Mouse (Mus musculus): ENCODE results near the gene Anxa9. TPM values are rescaled to one million over a fixed set of nuclear protein-coding genes. Genes with fewer than 3 reads are reported as not detected.

The Anxa9 gene
- polyA plus RNA-seq, 1 experiment: 1.2 TPM

DNA sequence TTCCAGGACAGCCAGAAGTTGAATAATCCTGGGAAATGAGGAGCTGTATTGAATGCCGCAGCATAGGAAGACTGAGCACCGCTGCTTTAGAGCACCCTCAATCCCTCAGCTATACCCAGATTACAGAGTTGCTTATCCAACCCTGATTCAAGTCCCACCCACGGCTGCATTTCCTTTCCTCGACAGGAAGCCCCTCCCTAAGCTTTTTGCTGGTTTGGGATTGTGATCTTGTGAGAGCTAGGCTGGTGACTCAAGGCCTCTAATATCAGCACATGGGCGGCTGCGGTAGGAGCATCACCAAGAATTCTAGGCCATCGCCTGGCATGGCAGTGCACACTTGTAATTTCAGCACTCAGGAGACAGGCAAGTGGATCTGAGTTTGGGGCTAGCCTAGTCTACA, 20.5 kb downstream of the Anxa9 start:
- Histone ChIP-seq H3K27ac (ENCODE audit: insufficient read depth, low read length) (no peak overlapping the region), H3K27me3 (ENCODE audit: control insufficient read depth, insufficient read depth, low read length) (no peaks in the 10 kb centered on the region), H3K4me1 (ENCODE audit: control insufficient read depth, insufficient read depth, low read length) (peaks cover 19% of the 10 kb centered on the region), H3K4me3 (replicated peaks; ENCODE audit: insufficient read depth, low read depth, low read length) (no peak overlapping the region)
- WGBS: 73% methylated on average over 7 of the region's 7 CpGs
- DNase-seq: peak in 1 of 2 experiments; percentile 5
- TF ChIP-seq CTCF (IDR thresholded peaks at IDR 0.05; ENCODE audit: borderline replicate concordance, insufficient read depth, low read depth, low read length) (no peak), POLR2A (IDR thresholded peaks at IDR 0.05; ENCODE audit: borderline replicate concordance, insufficient read depth, low read length) (no peak)

DNA sequence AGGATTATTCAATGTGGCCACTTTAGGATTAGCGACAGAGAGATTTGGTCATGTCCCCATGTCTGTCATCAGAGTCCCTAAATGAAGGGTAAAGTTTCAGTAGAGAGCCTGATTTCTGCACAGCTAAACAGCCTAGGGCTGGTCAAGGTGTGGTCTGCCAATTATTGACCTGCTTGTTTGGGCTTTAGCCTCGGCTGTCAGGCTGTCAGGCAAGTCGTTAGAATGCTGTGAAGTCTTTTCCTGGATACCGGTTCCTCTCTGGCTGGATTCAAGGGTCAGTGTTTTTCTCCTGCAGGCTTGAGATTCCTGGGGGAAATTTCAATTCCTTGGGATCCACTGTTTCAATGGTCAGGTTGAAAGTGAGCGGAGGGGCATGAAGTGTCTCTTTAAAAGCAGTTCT, 21.0 kb downstream of the Anxa9 start:
- no peak for DNase-seq
- Histone ChIP-seq H3K4me1 (ENCODE audit: control insufficient read depth, insufficient read depth, low read length) (peaks cover 19% of the 10 kb centered on the region), H3K27me3 (ENCODE audit: control insufficient read depth, insufficient read depth, low read length) (no peaks in the 10 kb centered on the region), H3K27ac (ENCODE audit: insufficient read depth, low read length) (no peak overlapping the region), H3K4me3 (replicated peaks; ENCODE audit: insufficient read depth, low read depth, low read length) (peak overlapping the region; percentile 25)
- TF ChIP-seq POLR2A (IDR thresholded peaks at IDR 0.05; ENCODE audit: borderline replicate concordance, insufficient read depth, low read length) (no peak), CTCF (IDR thresholded peaks at IDR 0.05; ENCODE audit: borderline replicate concordance, insufficient read depth, low read depth, low read length) (no peak)
- WGBS: 35% methylated on average over 5 of the region's 5 CpGs

DNA sequence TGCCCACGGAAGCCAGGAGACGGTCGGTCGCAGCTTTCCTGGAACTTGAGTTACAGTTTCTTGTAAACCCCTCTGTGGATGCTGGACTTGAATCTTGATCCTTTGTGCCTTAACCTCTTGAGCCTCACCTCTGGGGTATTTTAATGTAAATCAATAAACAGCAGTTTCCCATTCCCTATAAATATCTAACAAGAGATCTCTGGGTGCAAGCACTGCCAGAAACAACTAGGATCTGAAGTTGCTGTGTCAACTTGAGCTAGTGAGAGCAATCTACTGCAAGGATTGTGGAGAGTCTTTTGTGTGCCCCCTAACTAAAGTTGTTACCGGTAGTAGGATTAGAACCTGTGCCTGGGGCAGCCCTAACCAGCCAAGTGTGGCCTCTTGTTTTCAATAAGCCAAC, 21.6 kb downstream of the Anxa9 start:
- TF ChIP-seq POLR2A (IDR thresholded peaks at IDR 0.05; ENCODE audit: borderline replicate concordance, insufficient read depth, low read length): no peak
- TF ChIP-seq CTCF (IDR thresholded peaks at IDR 0.05; ENCODE audit: borderline replicate concordance, insufficient read depth, low read depth, low read length): no peak
- peaks cover 16% of the 10 kb centered on the region for H3K4me1 ChIP-seq (ENCODE audit: control insufficient read depth, insufficient read depth, low read length)
- DNase-seq: no peak
- WGBS: 54% methylated on average over 5 of the region's 5 CpGs
- no peak overlapping the region for H3K27ac ChIP-seq (ENCODE audit: insufficient read depth, low read length)
- peak overlapping the region; percentile 84 for H3K4me3 ChIP-seq (replicated peaks; ENCODE audit: insufficient read depth, low read depth, low read length)
- no peaks in the 10 kb centered on the region for H3K27me3 ChIP-seq (ENCODE audit: control insufficient read depth, insufficient read depth, low read length)

DNA sequence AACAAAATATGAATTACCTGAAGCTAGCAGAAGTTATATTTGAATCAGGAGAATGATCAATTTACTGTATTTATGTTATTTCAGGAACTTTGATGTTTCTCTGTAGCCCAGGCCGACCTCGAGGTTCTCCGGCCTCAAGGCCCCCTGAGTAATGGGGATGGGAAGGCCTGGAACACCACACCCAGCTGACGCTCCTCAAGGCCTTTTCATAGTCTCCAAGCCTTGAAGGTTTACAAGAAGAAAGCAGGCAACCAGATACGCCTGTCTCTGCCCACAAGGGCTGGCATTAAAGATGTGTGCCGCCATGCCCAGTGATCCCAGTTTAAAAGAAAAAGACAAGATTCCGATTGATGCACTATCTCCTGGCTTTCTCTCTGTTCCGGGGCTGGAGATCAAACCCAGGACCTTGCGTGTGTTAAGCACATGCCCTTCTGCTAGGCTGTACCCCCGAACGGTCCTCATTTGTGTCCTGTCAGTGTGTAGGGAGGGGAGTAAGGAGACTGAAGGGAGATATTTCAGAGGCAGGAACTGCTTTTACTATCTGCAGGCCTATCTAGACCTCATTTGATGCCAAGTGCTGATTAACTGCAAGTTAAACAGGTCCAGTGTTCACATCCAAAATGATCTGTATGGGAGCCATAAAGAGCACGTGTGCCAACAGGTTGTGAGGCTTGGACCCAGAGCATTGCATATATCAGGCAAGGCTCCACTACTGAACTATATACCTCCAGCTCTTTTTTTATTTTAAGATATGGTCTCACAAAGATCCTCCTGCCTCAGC, 22.3 kb downstream of the Anxa9 start:
- H3K27me3 ChIP-seq (ENCODE audit: control insufficient read depth, insufficient read depth, low read length): no peaks in the 10 kb centered on the region
- DNase-seq: no peak
- peaks cover 12% of the 10 kb centered on the region for H3K4me1 ChIP-seq (ENCODE audit: control insufficient read depth, insufficient read depth, low read length)
- 20% methylated on average over 12 of the region's 12 CpGs for WGBS
- TF ChIP-seq POLR2A (IDR thresholded peaks at IDR 0.05; ENCODE audit: borderline replicate concordance, insufficient read depth, low read length): no peak
- TF ChIP-seq CTCF (IDR thresholded peaks at IDR 0.05; ENCODE audit: borderline replicate concordance, insufficient read depth, low read depth, low read length): no peak
- H3K27ac ChIP-seq (ENCODE audit: insufficient read depth, low read length): peak overlapping the region; percentile 83
- H3K4me3 ChIP-seq (replicated peaks; ENCODE audit: insufficient read depth, low read depth, low read length): peak overlapping the region; percentile 84

DNA sequence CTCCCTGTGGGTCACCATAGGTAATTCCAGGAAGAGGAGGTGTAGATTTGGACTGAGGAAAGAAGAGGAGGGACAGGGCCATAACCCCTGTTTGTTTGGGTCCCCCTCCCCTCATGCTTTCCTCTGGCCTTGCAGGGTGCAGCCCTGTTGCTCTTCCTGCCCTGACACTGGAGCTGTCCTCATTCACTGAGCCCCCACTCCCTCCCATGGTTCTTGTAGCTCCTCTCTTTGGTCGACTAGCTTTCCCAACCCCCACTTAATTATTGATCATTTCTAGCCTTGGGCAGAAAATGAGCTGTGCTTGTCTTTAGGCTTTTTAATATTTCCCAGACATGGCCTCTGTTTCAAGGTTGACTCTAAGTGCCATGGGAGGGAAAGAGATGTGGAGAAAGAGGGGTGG, 22.9 kb downstream of the Anxa9 start:
- WGBS: 3% methylated on average over 1 of the region's 1 CpGs
- Histone ChIP-seq H3K27ac (ENCODE audit: insufficient read depth, low read length) (peak overlapping the region; percentile 83), H3K4me3 (replicated peaks; ENCODE audit: insufficient read depth, low read depth, low read length) (peak overlapping the region; percentile 84), H3K4me1 (ENCODE audit: control insufficient read depth, insufficient read depth, low read length) (peaks cover 11% of the 10 kb centered on the region), H3K27me3 (ENCODE audit: control insufficient read depth, insufficient read depth, low read length) (no peaks in the 10 kb centered on the region)
- TF ChIP-seq CTCF (IDR thresholded peaks at IDR 0.05; ENCODE audit: borderline replicate concordance, insufficient read depth, low read depth, low read length) (no peak), POLR2A (IDR thresholded peaks at IDR 0.05; ENCODE audit: borderline replicate concordance, insufficient read depth, low read length) (no peak)
- no peak for DNase-seq

DNA sequence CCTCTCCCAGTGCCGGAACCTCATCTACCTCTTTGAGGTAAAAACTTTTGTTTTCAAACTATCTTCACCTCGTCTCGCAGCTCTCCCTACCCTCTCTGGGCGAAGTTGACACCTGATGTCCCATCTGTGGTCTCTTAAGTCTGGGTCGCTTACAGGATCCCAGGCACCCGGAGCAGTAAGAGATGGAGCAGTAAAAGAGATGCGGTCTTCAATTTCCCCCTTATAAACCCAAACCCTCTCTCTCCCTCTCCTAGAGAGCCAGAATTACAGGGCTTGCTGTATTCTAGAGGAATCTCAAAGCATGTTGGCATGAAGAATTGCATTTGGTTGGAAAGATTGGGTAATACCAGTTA, 23.4 kb downstream of the Anxa9 start:
- no peak for DNase-seq
- WGBS: under 1% methylated on average over 7 of the region's 7 CpGs
- Histone ChIP-seq H3K4me1 (ENCODE audit: control insufficient read depth, insufficient read depth, low read length) (peaks cover 11% of the 10 kb centered on the region), H3K27ac (ENCODE audit: insufficient read depth, low read length) (peak overlapping the region; percentile 97), H3K4me3 (replicated peaks; ENCODE audit: insufficient read depth, low read depth, low read length) (peak overlapping the region; percentile 84), H3K27me3 (ENCODE audit: control insufficient read depth, insufficient read depth, low read length) (no peaks in the 10 kb centered on the region)
- no peak for TF ChIP-seq CTCF (IDR thresholded peaks at IDR 0.05; ENCODE audit: borderline replicate concordance, insufficient read depth, low read depth, low read length)
- no peak for TF ChIP-seq POLR2A (IDR thresholded peaks at IDR 0.05; ENCODE audit: borderline replicate concordance, insufficient read depth, low read length)

DNA sequence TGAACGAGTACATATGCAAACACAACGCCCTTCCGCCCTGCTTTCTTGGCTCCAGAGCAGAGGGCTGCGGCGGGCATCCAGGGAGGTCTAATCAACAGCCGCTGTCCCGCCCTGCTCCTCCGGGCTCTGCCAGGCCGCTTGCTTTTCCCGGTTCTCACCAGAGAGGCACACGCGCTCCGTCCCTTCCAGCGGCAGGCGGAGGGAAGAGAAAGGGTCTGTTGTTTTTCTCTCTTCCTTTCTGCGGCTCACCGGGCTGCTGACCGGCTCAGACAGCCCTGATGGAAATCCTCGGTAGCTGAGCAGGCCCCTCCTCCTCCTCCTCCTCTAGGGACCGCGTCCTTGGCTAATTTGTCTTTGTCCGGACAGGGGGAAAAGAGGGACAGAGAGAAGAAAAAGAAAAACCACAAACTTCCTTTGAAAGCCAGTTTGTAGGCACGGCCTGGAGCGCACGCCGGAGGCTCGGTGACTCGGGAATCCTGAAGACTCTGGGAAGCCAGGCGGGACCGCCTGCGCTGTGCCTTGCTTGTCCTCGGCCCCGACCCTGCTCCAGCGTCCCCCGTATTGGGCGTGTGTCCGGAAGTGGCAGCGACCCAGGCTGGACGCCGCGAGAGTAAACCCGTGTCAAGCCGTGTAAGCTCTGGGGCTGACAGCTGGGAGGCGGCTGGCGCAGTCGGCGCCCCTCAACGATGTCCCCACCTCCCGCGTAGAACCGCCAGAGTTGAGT, 23.9 kb downstream of the Anxa9 start:
- under 1% methylated on average over 51 of the region's 51 CpGs for WGBS
- DNase-seq: peak; percentile 87 to 88
- H3K4me1 ChIP-seq (ENCODE audit: control insufficient read depth, insufficient read depth, low read length): peaks cover 10% of the 10 kb centered on the region

More for the DNA sequence above, 23.9 kb downstream of the Anxa9 start:
- Histone ChIP-seq H3K27me3 (ENCODE audit: control insufficient read depth, insufficient read depth, low read length) (no peaks in the 10 kb centered on the region), H3K4me3 (replicated peaks; ENCODE audit: insufficient read depth, low read depth, low read length) (peak overlapping the region; percentile 84), H3K27ac (ENCODE audit: insufficient read depth, low read length) (peak overlapping the region; percentile 97)
- TF ChIP-seq POLR2A (IDR thresholded peaks at IDR 0.05; ENCODE audit: borderline replicate concordance, insufficient read depth, low read length) (peak; percentile 79), CTCF (IDR thresholded peaks at IDR 0.05; ENCODE audit: borderline replicate concordance, insufficient read depth, low read depth, low read length) (peak; percentile 21; the same call in 1 of the 2 replicates)
